Mouse (Mus musculus) stomach, postnatal 0 days (tissue): ENCODE measurements around the gene Tmpo.

Experiments
- CTCF ChIP-seq: IDR thresholded peaks from 2 replicates; pipeline ENCODE4 v1.5.1; 2016; ENCODE audit warnings: antibody characterized with exemption, low read depth, mild to moderate bottlenecking, moderate library complexity
- EP300 ChIP-seq: optimal IDR thresholded peaks from 2 replicates; pipeline ENCODE3; 2016; ENCODE audit warnings: antibody characterized with exemption

GRCm38 (mm10) chr10:91165850-91166249 lies 15.3 kb downstream of the Tmpo start:
- TF ChIP-seq EP300 (no peak), CTCF (no peak)
